Mouse (Mus musculus) liver, adult 2 months (tissue): Measurements from ENCODE around the gene Slc25a26. TPM values are rescaled to one million over a fixed set of nuclear protein-coding genes. Genes with fewer than 3 reads are reported as not detected.

Source experiments
- DNase-seq: peaks from one replicate; pipeline ENCODE4 v3.0.0-alpha.2; 2011; ENCODE audit warnings: low read depth, low spot score; ENCODE audit errors: extremely low read depth
- H3K27ac ChIP-seq: fragments of 200-500 bp; replicated peaks from 2 replicates; pipeline ENCODE4 v1.5.1; 2012; ENCODE audit warnings: low read depth, mild to moderate bottlenecking, control low read depth, inconsistent platforms, low read length; ENCODE audit not compliant: insufficient read depth
- H3K27me3 ChIP-seq: fragments of 200-500 bp; 2 replicates; pipeline ENCODE4 v1.6.1; 2012; ENCODE audit warnings: mild to moderate bottlenecking, moderate library complexity, low read length, inconsistent platforms; ENCODE audit not compliant: control insufficient read depth, insufficient read depth
- H3K36me3 ChIP-seq: fragments of 200-500 bp; 2 replicates; pipeline ENCODE4 v1.6.1; 2012; ENCODE audit warnings: low read length, inconsistent platforms; ENCODE audit not compliant: control insufficient read depth, insufficient read depth
- H3K4me1 ChIP-seq: fragments of 200-500 bp; 2 replicates; pipeline ENCODE4 v1.6.1; 2011; ENCODE audit warnings: low read length; ENCODE audit not compliant: control insufficient read depth, insufficient read depth
- H3K4me3 ChIP-seq: fragments of 200-500 bp; 2 replicates; pipeline ENCODE4 v1.5.1; 2011; ENCODE audit warnings: low read depth, mild to moderate bottlenecking, control low read depth, low read length, moderate library complexity; ENCODE audit not compliant: insufficient read depth
- H3K79me2 ChIP-seq: fragments of 200-500 bp; 2 replicates; pipeline ENCODE4 v1.6.1; 2012; ENCODE audit warnings: inconsistent platforms, mild to moderate bottlenecking, low read length, moderate library complexity; ENCODE audit not compliant: control insufficient read depth, insufficient read depth
- H3K9ac ChIP-seq: fragments of 200-500 bp; 2 replicates; pipeline ENCODE4 v1.6.1; 2012; ENCODE audit warnings: low read depth, mild to moderate bottlenecking, control low read depth, inconsistent platforms, low read length
- CTCF ChIP-seq: fragments of 200-500 bp; IDR thresholded peaks from 2 replicates; pipeline ENCODE4 v1.5.1; 2011; ENCODE audit warnings: low read depth, low read length, control low read depth
- POLR2A ChIP-seq: fragments of 200-500 bp; IDR thresholded peaks from 2 replicates; pipeline ENCODE4 v1.6.1; 2011; ENCODE audit warnings: low read length, control low read depth; ENCODE audit not compliant: insufficient read depth; ENCODE audit errors: extremely low read depth
- WGBS: fragments of 180-500 bp; shearing (Covaris S2); methylation state at CpG from one replicate; pipeline ENCODE4 v1.1.7; 2018; 5-methylcytosine and 5-hydroxymethylcytosine counted together
- polyA plus RNA-seq: library from polyadenylated mRNA; depleted of rRNA; stranded (reverse); fragments of >200 nt; gene quantifications from 2 replicates; pipeline ENCODE4 v1.2.3, GENCODE M21; 2012
- total RNA-seq: library from RNA; depleted of rRNA; stranded (reverse); fragments of >200 nt; gene quantifications from 2 replicates; pipeline ENCODE4 v1.2.3, GENCODE M21; 2014

Slc25a26 gene
- total and polyA plus RNA-seq, 2 experiments, result 5.7 to 9.7 TPM

DNA sequence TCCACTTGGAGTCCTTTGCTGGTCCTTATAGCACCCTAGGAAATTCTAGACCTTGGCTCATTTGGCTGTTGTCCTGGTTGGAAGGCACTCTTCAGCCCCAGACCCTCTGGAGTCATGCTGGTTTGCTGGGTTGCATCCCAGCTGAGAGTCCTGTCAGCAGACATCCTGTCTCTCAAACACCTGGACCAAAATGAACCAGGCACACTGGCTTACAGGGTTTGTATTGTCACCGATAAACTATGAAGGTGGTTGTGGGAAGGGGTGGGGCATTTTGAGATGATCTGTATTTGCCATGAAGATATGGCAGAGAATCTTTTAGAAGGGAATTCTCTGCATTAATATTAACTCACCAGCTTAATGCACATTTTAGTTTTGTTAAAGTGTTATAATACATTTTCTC lies 60.8 kb downstream of the Slc25a26 start:
- peaks cover 10% of the 10 kb centered on the region; the same call in 1 of the 2 replicates for H3K4me1 ChIP-seq
- DNase-seq, result no peak
- H3K27me3 ChIP-seq, result no peaks in the 10 kb centered on the region
- no peak overlapping the region for H3K27ac ChIP-seq
- H3K9ac ChIP-seq, result no peak overlapping the region
- 100% methylated on average over 1 of the region's 1 CpGs for WGBS
- H3K79me2 ChIP-seq, result no peaks in the 10 kb centered on the region
- H3K4me3 ChIP-seq, result no peak overlapping the region
- H3K36me3 ChIP-seq, result no peaks in the 10 kb centered on the region
- TF ChIP-seq POLR2A, result no peak
- no peak for TF ChIP-seq CTCF

DNA sequence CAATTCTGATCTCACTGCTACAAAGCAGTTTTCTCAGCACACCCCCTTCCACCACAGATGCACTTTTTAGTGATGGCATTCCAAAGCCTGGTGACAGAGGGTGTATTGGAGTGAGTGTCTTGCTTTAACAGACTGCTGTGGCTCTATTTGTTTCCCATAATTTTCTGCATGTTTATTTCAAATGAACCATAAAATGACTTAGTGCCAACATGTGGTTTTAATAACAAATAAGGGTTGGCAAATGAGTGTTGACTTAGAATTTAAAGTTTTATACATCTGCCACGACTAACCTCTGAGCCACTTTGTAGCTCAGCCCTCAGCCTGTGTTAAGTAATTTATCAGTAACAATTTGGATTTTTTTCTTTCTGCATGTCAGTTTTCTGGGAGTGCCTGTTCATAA lies 61.2 kb downstream of the Slc25a26 start:
- 66% methylated on average over 1 of the region's 1 CpGs for WGBS
- no peak overlapping the region for H3K27ac ChIP-seq
- H3K27me3 ChIP-seq, result no peaks in the 10 kb centered on the region
- no peak for DNase-seq
- H3K9ac ChIP-seq, result no peak overlapping the region
- H3K79me2 ChIP-seq, result no peaks in the 10 kb centered on the region
- H3K4me3 ChIP-seq, result no peak overlapping the region
- H3K36me3 ChIP-seq, result no peaks in the 10 kb centered on the region
- H3K4me1 ChIP-seq, result peaks cover 10% of the 10 kb centered on the region; the same call in 1 of the 2 replicates
- no peak for TF ChIP-seq CTCF
- no peak for TF ChIP-seq POLR2A

DNA sequence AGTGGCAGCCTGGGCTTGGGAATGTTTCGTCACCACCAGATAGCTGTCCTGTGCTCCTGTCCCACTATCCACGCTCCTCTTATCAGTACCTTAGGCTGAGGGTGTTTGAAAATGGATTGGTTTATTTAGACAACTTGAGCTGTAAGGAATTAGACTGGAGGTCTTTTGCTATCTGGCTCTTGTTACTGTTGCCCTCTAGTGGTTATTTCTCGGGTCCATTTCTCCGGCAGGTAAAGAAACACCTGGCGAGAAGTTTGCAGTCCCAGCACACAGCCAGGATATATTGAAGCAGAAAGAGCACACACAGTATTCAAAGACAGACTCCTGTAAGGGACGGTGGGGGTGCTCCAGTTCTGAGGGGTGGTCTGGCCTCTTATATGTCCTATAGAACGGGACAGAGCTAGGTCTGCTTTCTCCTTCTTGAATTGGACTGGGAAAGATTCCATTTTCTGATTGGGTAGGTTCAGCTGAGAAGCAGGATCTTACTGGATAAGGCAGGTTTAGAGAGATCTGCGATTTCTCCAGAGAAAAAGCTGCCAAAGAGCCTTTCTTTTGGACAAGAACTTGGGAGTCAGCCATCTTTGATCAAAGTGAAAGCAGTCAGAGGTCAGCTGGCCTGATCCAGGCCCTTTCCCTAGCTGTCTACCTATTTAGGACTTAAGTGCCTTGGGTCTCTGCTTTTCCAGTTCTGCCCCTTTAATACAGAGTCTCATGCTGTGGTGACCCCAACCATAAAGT lies 63.2 kb downstream of the Slc25a26 start:
- Histone ChIP-seq H3K27me3 (no peaks in the 10 kb centered on the region), H3K4me3 (peak overlapping the region; percentile 2; the same call in 1 of the 2 replicates), H3K27ac (peak overlapping the region; percentile 49), H3K9ac (peak overlapping the region; percentile 56), H3K4me1 (peaks cover 6% of the 10 kb centered on the region; the same call in 1 of the 2 replicates), H3K79me2 (no peaks in the 10 kb centered on the region), H3K36me3 (no peaks in the 10 kb centered on the region)
- TF ChIP-seq POLR2A, result no peak
- TF ChIP-seq CTCF, result peak; percentile 24; the same call in 1 of the 2 replicates
- peak; percentile 68 for DNase-seq
- 27% methylated on average over 8 of the region's 8 CpGs for WGBS

DNA sequence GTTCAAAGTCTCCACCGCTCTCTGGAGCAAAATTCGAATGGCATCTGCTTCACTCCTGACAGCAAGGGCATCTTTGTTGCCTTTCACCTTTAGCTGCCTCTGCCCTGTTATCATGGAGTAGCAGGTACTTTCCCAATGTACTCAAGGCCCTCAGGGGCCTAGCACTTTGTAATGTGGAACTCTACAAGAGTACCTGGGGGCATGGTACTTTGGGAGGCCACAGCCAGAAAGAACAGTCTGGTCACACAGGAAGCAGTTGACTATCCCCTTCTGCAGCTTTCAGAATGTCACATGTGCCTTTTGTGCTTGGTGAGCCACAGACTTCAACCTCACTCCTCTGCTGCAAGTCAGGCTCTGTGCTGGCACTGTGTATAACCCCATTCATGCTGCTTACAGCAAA lies 65.6 kb downstream of the Slc25a26 start:
- Histone ChIP-seq H3K27ac (no peak overlapping the region), H3K36me3 (no peaks in the 10 kb centered on the region), H3K4me3 (no peak overlapping the region), H3K4me1 (peaks cover 3% of the 10 kb centered on the region; the same call in 1 of the 2 replicates), H3K27me3 (no peaks in the 10 kb centered on the region), H3K9ac (no peak overlapping the region), H3K79me2 (no peaks in the 10 kb centered on the region)
- 78% methylated on average over 2 of the region's 2 CpGs for WGBS
- TF ChIP-seq CTCF (no peak), POLR2A (no peak)
- DNase-seq, result no peak

DNA sequence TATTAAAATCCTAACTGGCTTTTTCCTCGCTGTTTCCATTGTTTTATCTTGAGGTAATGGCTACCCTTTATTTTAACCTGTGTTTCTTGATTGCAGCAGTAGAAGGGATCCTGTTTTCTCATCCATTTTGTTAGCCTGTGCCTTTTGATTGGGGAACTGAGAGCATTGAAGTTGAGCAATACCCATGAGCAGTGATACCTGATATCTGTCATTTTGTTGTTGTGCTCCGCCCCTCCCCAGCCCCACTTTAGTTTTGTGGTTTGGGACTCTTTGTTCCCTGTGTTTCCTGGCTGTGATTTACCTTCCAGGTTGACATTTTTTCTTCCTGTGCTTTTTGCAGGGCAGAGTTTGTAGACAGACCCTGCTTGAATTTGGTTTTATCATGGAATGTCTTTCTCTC lies 67.9 kb downstream of the Slc25a26 start:
- peaks cover under 1% of the 10 kb centered on the region; the same call in 1 of the 2 replicates for H3K4me1 ChIP-seq
- H3K36me3 ChIP-seq, result no peaks in the 10 kb centered on the region
- WGBS, result 97% methylated on average over 2 of the region's 2 CpGs
- H3K4me3 ChIP-seq, result no peak overlapping the region
- no peaks in the 10 kb centered on the region for H3K27me3 ChIP-seq
- DNase-seq, result no peak
- H3K9ac ChIP-seq, result no peak overlapping the region
- no peak overlapping the region for H3K27ac ChIP-seq
- TF ChIP-seq CTCF (no peak), POLR2A (no peak)
- H3K79me2 ChIP-seq, result no peaks in the 10 kb centered on the region

DNA sequence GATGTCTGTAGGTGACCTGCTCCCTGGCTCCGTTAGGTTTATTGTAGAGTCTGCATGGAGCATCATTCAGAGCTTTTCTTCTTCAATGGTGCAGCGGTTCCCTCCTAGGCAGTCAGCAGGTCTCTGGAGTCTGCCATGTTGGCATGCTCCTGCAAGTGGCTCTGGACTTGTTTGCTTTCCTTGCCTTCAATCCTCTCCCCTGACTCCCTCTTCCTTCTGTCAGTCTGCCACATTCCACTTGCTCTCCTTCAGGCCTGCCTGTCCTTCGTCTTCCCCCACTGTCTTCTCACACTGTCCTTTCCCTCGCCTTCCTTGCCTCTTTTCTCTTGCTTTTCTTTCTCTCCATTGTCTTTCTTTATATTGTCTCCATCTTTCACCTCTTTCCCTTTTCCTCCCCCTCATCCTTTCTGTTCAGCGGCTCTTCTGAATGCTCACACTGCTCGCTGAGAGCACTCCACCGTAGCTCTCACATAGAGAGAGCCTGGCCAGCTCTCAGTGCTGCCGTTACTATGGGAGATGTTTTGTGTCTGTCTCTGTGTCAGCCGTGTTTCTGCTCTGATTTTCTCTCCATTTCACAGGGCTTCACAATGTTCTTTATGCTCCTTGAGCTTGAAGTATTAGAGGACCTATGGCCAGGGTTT lies 75.5 kb downstream of the Slc25a26 start:
- no peaks in the 10 kb centered on the region for H3K27me3 ChIP-seq
- TF ChIP-seq POLR2A (no peak), CTCF (no peak)
- H3K9ac ChIP-seq, result no peak overlapping the region
- no peak overlapping the region for H3K27ac ChIP-seq
- 87% methylated on average over 9 of the region's 9 CpGs for WGBS
- no peaks in the 10 kb centered on the region for H3K79me2 ChIP-seq
- no peak overlapping the region for H3K4me3 ChIP-seq
- H3K36me3 ChIP-seq, result no peaks in the 10 kb centered on the region
- H3K4me1 ChIP-seq, result no peaks in the 10 kb centered on the region
- no peak for DNase-seq
